Mouse (Mus musculus) lung, adult 2 months (tissue): Measurements from ENCODE around the gene Gm29427.

Experiments used
- CTCF ChIP-seq: fragments of 200-500 bp; IDR thresholded peaks from 2 replicates; pipeline ENCODE4 v1.5.1; 2011; ENCODE audit warnings: mild to moderate bottlenecking, low read length, control low read depth; ENCODE audit not compliant: insufficient read depth
- POLR2A ChIP-seq: fragments of 200-500 bp; IDR thresholded peaks from 2 replicates; pipeline ENCODE4 v1.6.1; 2011; ENCODE audit warnings: low read depth, mild to moderate bottlenecking, control low read depth, low read length, borderline replicate concordance; ENCODE audit errors: extremely low read depth

- no peak for TF ChIP-seq CTCF
- TF ChIP-seq POLR2A: no peak
Observed at GRCm38 (mm10) chr1:130739636-130740035, 24.0 kb upstream of the Gm29427 start.
